Mouse (Mus musculus) stomach, embryonic 14.5 days (tissue): Measurements from ENCODE around the gene Tfam. TPM values are rescaled to one million over a fixed set of nuclear protein-coding genes. Genes with fewer than 3 reads are reported as not detected.

Experiments
- ATAC-seq: fragments of 200-750 bp; cut with Nextera tagmentation; 2 replicates; pipeline ENCODE4 v1.8.0; 2017; ENCODE audit warnings: low read depth, moderate TSS enrichment; ENCODE audit not compliant: insufficient number of reproducible peaks, insufficient read depth, low FRiP score
- H3K27ac ChIP-seq: fragments of 300-500 bp; sonication (generic); 2 replicates; pipeline ENCODE4 v1.5.1; 2014; ENCODE audit warnings: mild to moderate bottlenecking, low read length, moderate library complexity, mixed read lengths
- H3K27me3 ChIP-seq: fragments of 300-500 bp; sonication (generic); 2 replicates; pipeline ENCODE4 v1.6.1; 2014; ENCODE audit warnings: low read length, control low read depth, mixed read lengths; ENCODE audit not compliant: control insufficient read depth, insufficient read depth
- H3K36me3 ChIP-seq: fragments of 300-500 bp; sonication (generic); 2 replicates; pipeline ENCODE4 v1.6.1; 2014; ENCODE audit warnings: mild to moderate bottlenecking, control low read depth, low read length, moderate library complexity, mixed read lengths; ENCODE audit not compliant: control insufficient read depth, insufficient read depth
- H3K4me1 ChIP-seq: fragments of 300-500 bp; sonication (generic); 2 replicates; pipeline ENCODE4 v1.6.1; 2014; ENCODE audit warnings: low read length, control low read depth, mixed read lengths; ENCODE audit not compliant: control insufficient read depth, insufficient read depth
- H3K4me2 ChIP-seq: fragments of 300-500 bp; sonication (generic); replicated peaks from 2 replicates; pipeline ENCODE4 v1.6.1; 2014; ENCODE audit warnings: low read depth, low read length, control low read depth
- H3K4me3 ChIP-seq: fragments of 300-500 bp; sonication (generic); 2 replicates; pipeline ENCODE4 v1.5.1; 2014; ENCODE audit warnings: low read depth, low read length, control low read depth
- H3K9ac ChIP-seq: fragments of 300-500 bp; sonication (generic); replicated peaks from 2 replicates; pipeline ENCODE4 v1.6.1; 2014; ENCODE audit warnings: low read depth, mild to moderate bottlenecking, control low read depth, low read length, moderate library complexity, mixed read lengths
- H3K9me3 ChIP-seq: fragments of 300-500 bp; sonication (generic); 2 replicates; pipeline ENCODE4 v1.6.1; 2016; ENCODE audit warnings: low read depth, low read length, control low read depth; ENCODE audit not compliant: control insufficient read depth
- WGBS: fragments of 180-500 bp; shearing (Covaris S2); extraction: QIAGEN DNeasy Blood & Tissue Kit; methylation state at CpG from one replicate; pipeline ENCODE4 v1.1.7; 2014; 5-methylcytosine and 5-hydroxymethylcytosine counted together
- polyA plus RNA-seq: library from polyadenylated mRNA; unstranded; fragments of >200 nt; fragmentation: Nextera tagmentation; extraction: Ambion mirVana; gene quantifications from 2 replicates; pipeline ENCODE4 v1.2.1, GENCODE M21; 2014

Tfam gene
- polyA plus RNA-seq, 1 experiment from 2014 or later: 74.6 TPM

DNA sequence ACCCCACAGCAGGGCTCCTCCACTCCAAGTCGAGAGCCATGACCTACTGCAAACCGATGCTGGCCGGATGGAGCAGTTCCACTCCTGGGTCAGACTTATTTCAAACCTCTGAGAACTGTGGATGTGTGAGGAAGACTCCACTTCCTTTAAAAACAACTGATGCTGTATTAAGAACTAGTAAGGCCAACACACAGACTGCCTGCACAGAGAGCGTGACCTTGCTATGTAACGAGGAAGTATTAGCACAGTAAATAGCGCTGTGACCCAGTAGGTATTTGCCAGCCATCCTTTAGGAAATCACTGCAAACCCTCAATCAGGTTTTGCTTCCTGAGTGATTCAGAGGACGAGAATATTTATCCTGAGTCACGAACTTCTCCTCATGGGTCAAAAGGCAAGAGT is 23.6 kb upstream of the Tfam start:
- no peak for ATAC-seq

GRCm38 (mm10) chr10:71258943-71259342 is 20.9 kb upstream of the Tfam start:
- H3K4me1 ChIP-seq: no peaks in the 10 kb centered on the region
- no peak overlapping the region for H3K9ac ChIP-seq
- WGBS: 93% methylated on average over 5 of the region's 5 CpGs
- H3K9me3 ChIP-seq: no peaks in the 10 kb centered on the region
- H3K4me3 ChIP-seq: no peak overlapping the region
- ATAC-seq: no peak
- H3K27ac ChIP-seq: no peak overlapping the region
- H3K4me2 ChIP-seq: no peak overlapping the region
- peaks cover 26% of the 10 kb centered on the region; the same call in 1 of the 2 replicates for H3K36me3 ChIP-seq
- no peaks in the 10 kb centered on the region for H3K27me3 ChIP-seq

More for the DNA sequence above, 23.6 kb upstream of the Tfam start:
- H3K27ac ChIP-seq: no peak overlapping the region
- WGBS: 74% methylated on average over 8 of the region's 8 CpGs
- H3K4me1 ChIP-seq: no peaks in the 10 kb centered on the region
- no peak overlapping the region for H3K4me3 ChIP-seq
- no peaks in the 10 kb centered on the region for H3K27me3 ChIP-seq
- H3K9ac ChIP-seq: no peak overlapping the region
- no peak overlapping the region for H3K4me2 ChIP-seq
- peaks cover 18% of the 10 kb centered on the region; the same call in 1 of the 2 replicates for H3K36me3 ChIP-seq
- no peaks in the 10 kb centered on the region for H3K9me3 ChIP-seq

DNA sequence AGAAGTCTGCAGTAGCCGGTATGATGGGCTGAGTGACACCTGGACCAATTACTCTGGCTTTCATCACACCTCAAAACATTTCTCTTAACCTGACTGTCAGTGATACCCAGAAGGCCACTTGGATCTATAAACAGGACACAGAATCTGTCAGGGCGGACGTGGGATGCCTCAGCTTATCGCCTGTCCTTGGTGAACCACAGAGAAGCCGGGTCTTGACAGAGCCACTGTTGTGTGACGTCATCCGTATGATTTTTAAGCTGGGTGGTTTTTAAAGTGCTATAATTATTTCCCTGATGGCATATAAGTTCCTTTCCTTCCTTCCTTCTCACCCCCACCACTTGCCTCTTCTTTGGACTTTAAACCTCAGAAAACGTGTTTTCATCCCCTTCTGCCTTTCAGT is 20.4 kb upstream of the Tfam start:
- no peak overlapping the region for H3K27ac ChIP-seq
- no peak for ATAC-seq
- H3K4me3 ChIP-seq: no peak overlapping the region
- H3K9ac ChIP-seq: no peak overlapping the region
- no peak overlapping the region for H3K4me2 ChIP-seq
- no peaks in the 10 kb centered on the region for H3K9me3 ChIP-seq
- H3K36me3 ChIP-seq: peaks cover 26% of the 10 kb centered on the region; the same call in 1 of the 2 replicates
- H3K4me1 ChIP-seq: no peaks in the 10 kb centered on the region
- no peaks in the 10 kb centered on the region for H3K27me3 ChIP-seq
- 87% methylated on average over 8 of the region's 8 CpGs for WGBS

- Histone ChIP-seq H3K4me3 (no peak overlapping the region), H3K27ac (no peak overlapping the region), H3K9me3 (no peaks in the 10 kb centered on the region), H3K4me1 (no peaks in the 10 kb centered on the region), H3K4me2 (no peak overlapping the region), H3K36me3 (peaks cover 8% of the 10 kb centered on the region; the same call in 1 of the 2 replicates), H3K9ac (no peak overlapping the region), H3K27me3 (no peaks in the 10 kb centered on the region)
- no peak for ATAC-seq
- WGBS: 53% methylated on average over 4 of the region's 4 CpGs
Measured at GRCm38 (mm10) chr10:71253147-71253546, 15.1 kb upstream of the Tfam start.

DNA sequence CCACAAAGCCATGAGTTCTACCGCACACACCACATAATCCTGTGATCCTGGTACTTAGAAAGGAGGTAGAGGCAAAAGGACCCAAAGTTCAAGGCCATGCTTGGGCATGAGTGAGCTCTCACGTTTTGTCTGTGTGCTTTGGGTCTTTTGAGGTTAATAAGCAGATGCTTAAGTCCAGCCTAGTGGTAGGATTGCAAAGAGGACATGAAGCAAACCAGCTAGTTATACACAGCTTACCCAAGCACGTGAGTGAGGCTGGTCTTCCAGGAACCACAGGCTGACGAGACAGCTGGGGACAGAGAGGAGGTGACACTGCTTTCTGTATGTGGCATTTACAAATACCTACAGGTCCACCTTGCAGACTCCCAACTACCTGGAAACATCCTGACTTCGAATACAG is 14.3 kb upstream of the Tfam start:
- ATAC-seq: no peak
- Histone ChIP-seq H3K9ac (no peak overlapping the region), H3K27ac (no peak overlapping the region), H3K36me3 (peaks cover 8% of the 10 kb centered on the region; the same call in 1 of the 2 replicates), H3K27me3 (no peaks in the 10 kb centered on the region), H3K4me2 (no peak overlapping the region), H3K4me1 (no peaks in the 10 kb centered on the region), H3K9me3 (no peaks in the 10 kb centered on the region), H3K4me3 (no peak overlapping the region)
- WGBS: 81% methylated on average over 5 of the region's 5 CpGs

DNA sequence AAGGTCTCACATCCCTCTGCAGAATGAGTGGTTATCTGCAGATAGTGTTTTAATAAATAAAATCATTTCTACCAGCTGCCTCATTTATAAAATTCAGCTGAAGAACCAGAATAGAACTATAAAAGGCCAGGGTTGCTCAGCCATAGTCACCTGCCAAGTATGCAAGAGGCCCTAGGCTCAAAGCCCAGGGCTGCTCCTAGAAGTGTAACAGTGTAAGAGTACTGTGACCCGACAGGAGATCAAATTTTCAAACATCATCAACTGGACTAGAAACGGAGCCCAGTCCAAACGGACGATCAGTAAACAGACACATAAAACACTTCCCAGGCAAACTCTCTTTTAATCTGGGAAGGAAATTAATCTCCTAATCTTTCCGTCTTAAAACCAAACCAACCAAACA is 13.8 kb upstream of the Tfam start:
- 62% methylated on average over 5 of the region's 5 CpGs for WGBS
- Histone ChIP-seq H3K27me3 (no peaks in the 10 kb centered on the region), H3K4me1 (no peaks in the 10 kb centered on the region), H3K36me3 (peaks cover 8% of the 10 kb centered on the region; the same call in 1 of the 2 replicates), H3K27ac (no peak overlapping the region), H3K4me3 (no peak overlapping the region), H3K4me2 (no peak overlapping the region), H3K9ac (no peak overlapping the region), H3K9me3 (no peaks in the 10 kb centered on the region)
- ATAC-seq: no peak

DNA sequence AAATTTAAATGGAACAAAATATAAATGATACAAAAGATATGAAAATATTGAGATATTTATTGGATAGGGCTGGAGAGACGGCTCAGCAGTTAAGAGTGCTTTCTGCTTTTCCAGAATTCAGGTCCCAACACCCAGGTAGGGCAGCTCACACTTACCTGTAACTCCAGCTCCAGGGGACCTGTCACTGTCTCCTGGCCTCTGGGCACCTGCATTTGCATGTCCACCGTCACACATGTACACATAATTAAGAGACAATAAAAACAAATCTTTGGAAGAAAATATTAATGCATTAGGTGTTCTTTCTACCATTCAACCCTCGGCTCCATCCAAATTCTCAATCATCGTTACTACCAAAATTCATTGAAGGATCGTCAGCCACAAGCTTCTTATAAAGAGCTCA is 13.2 kb upstream of the Tfam start:
- no peak for ATAC-seq
- Histone ChIP-seq H3K36me3 (peaks cover 8% of the 10 kb centered on the region; the same call in 1 of the 2 replicates), H3K27ac (no peak overlapping the region), H3K9me3 (no peaks in the 10 kb centered on the region), H3K4me3 (no peak overlapping the region), H3K9ac (no peak overlapping the region), H3K4me1 (no peaks in the 10 kb centered on the region), H3K4me2 (no peak overlapping the region), H3K27me3 (no peaks in the 10 kb centered on the region)
- 91% methylated on average over 5 of the region's 5 CpGs for WGBS

DNA sequence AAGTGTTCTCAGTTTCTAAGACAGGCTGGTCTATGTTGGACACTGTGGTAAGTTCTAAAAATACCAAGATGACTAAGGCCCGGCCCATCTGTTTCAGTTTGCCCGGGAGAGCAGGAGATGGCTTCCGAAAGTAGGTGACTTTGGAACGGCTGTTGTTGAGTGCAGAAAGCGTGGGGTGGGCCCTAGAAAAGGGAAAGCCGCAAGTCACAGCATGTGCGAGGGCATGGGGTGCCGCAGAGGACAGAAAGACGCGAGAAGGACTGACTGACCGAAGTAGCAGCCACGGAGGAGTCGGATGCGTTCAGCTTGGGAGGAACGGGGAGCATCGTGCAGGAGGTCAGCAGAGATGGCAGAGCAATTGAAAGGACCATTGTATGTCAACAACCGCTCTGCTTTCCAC is 12.4 kb upstream of the Tfam start:
- no peak for ATAC-seq
- H3K9ac ChIP-seq: no peak overlapping the region
- H3K9me3 ChIP-seq: no peaks in the 10 kb centered on the region
- H3K36me3 ChIP-seq: peaks cover 5% of the 10 kb centered on the region; the same call in 1 of the 2 replicates
- H3K4me1 ChIP-seq: no peaks in the 10 kb centered on the region
- no peak overlapping the region for H3K4me2 ChIP-seq
- WGBS: 80% methylated on average over 17 of the region's 17 CpGs
- H3K27ac ChIP-seq: no peak overlapping the region
- no peaks in the 10 kb centered on the region for H3K27me3 ChIP-seq
- no peak overlapping the region for H3K4me3 ChIP-seq
